Mouse (Mus musculus) ES-Bruce4 (cell line): ENCODE measurements around the gene Yjefn3.

Experiments
- CTCF ChIP-seq: IDR thresholded peaks from one replicate; pipeline ENCODE4 v1.8.1; 2011; ENCODE audit warnings: low read depth, low read length
- EP300 ChIP-seq: IDR thresholded peaks from 2 replicates; pipeline ENCODE4 v1.6.1; 2011; ENCODE audit warnings: low read depth, low read length; ENCODE audit not compliant: insufficient read depth
- POLR2A ChIP-seq: IDR thresholded peaks from one replicate; pipeline ENCODE4 v1.8.1; 2011; ENCODE audit warnings: low read length; ENCODE audit not compliant: insufficient read depth

GRCm38 (mm10) chr8:69861251-69861650, 41.3 kb downstream of the Yjefn3 start:
- TF ChIP-seq CTCF (no peak), POLR2A (no peak), EP300 (no peak)
